Mouse (Mus musculus): ENCODE results near the gene Sva.

Gene Sva

DNA sequence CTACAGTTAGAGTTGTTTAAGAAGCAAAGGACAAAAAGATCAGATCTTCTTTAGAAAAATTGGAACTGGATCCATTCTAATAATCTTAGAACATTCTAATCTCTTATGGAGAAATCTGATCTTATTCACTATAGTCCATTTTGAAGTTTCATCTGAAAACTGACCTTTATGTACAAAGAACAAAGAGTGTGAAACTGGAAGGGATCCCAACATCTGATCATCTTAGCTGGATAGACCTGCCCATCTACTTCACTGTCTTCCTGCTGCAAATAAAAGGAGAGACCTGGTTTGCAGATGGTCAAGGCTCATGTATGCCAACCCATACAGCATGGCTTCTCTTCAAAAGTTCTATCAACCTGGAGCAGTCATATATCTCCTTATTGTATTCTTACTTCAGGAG lies at the start of gene Sva:
Gene Sva (plus strand): TSS at position 301 of the 400 bp plus-strand sequence.
- ATAC-seq (ENCODE audit: low TSS enrichment) = no peak
